Mouse (Mus musculus) cortical plate, adult 2 months (tissue): Measurements from ENCODE around the gene Alpl.

ENCODE experiments used
- CTCF ChIP-seq: fragments of 200-500 bp; IDR thresholded peaks from 2 replicates; pipeline ENCODE4 v1.5.1; 2011; ENCODE audit warnings: mild to moderate bottlenecking, control low read depth, low read length; ENCODE audit not compliant: insufficient read depth; ENCODE audit errors: extremely low read depth
- POLR2A ChIP-seq: fragments of 200-500 bp; IDR thresholded peaks from 2 replicates; pipeline ENCODE4 v1.6.1; 2011; ENCODE audit warnings: mild to moderate bottlenecking, low read length, control low read depth; ENCODE audit not compliant: insufficient read depth; ENCODE audit errors: extremely low read depth

GRCm38 (mm10) chr4:137824881-137825280 is 28.7 kb upstream of the Alpl start:
- TF ChIP-seq CTCF (no peak), POLR2A (no peak)
